In genomic region chr15:38603918-38604317, GRCm38 (mm10) we compare ENCODE assay signal across 22 mouse cellular contexts.
"Had no signal": no experiment of that assay in that cellular context is flagged by ENCODE, and none has a peak within 500 bp of the region (broad histone marks: within the 10 kb centered on the region; RNA-seq: fewer than 3 reads in every experiment).

No protein-coding gene starts in this region.

- H3K27ac ChIP-seq: gastrocnemius, adult 2 months; heart, embryonic 10.5 days; hindbrain, embryonic 12.5 days; hindbrain, embryonic 14.5 days; intestine, embryonic 15.5 days; left cerebral cortex, adult 2 months; limb, embryonic 10.5 days; limb, embryonic 12.5 days; liver, embryonic 13.5 days had no signal

- H3K4me3 ChIP-seq: gastrocnemius, adult 2 months; heart, embryonic 10.5 days; heart, embryonic 12.5 days; hindbrain, embryonic 12.5 days; intestine, embryonic 15.5 days; left cerebral cortex, adult 2 months; limb, embryonic 10.5 days; limb, embryonic 12.5 days; liver, embryonic 13.5 days had no signal

- DNase-seq: gastrocnemius, adult 2 months; gastrocnemius, postnatal 10 days; gastrocnemius, postnatal 25 days; heart, adult 18-20 months; heart, postnatal 10 days; heart, postnatal 36 days; kidney, adult 18-20 months; kidney, adult 8-10 months; kidney, postnatal 10 days; kidney, postnatal 25 days; kidney, postnatal 4 days; layer of hippocampus, adult 9-11 months; liver; liver, embryonic 13.5 days had no signal
